Mouse (Mus musculus) right cerebral cortex, postnatal 14 days (tissue): ENCODE measurements around the gene Mucl3.

Experiments used
- DNase-seq: peaks from one replicate; pipeline ENCODE4 v3.0.0; 2022

Gene Mucl3

DNA sequence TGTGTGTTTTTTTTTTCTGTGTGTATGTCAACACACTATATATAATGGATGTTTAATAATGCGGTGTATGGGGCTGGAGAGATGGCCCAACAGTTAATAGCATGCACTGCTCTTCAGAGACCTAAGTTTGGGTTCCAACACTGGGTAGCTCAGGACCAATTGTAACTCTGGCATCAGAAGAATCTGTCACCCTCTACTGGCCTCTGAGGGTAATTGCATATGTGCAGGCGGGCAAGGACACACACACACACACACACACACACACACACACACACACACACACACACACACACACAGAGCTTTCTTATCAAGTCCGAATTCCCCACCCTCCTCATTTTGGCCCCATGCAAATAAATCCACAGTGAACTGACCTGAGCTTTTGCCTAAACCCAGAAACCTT, 8.3 kb downstream of the Mucl3 start:
- DNase-seq, result no peak

DNA sequence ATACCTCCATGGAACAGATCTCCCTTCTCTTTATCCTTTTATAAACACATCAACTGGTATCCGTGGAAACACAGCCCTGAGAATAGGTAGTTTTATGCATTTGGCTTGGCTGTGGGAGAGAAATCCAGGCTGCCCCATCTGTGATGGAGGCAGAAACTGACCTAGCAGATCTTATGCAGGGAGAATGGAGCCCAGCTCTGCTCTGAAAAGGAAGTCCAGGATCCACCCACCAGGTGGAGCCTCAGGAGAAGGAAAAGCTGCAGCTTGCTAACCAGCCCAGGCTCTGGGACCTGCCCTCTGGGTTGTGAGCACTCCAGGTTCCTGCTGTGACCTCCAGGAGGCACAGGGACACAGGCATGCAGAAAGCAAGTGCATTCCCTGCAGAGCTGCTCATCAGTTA, 9.5 kb downstream of the Mucl3 start:
- DNase-seq, result peak; percentile 59

DNA sequence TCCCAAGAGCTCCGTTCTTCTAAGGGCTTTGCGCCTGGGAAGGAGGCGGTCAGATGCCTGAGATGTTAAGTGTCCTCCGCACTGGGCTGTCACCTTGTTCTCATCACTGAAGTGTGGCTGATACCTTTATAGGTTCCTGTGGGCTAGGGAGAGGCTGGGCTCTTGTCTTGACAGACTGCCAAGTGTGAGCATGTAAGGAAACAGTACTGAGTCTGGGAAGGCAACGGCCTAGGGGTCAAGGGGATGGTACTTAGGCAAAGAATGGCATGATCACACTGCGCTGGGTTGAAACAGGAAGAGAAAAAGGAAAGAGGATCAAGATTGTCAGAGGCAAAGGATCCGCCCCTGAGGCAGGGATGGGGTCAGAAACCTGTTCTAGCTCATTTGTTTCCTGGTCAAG, 17.0 kb downstream of the Mucl3 start, which contains the start of gene Gm9573:
Gene Gm9573, minus strand, starts transcription at position 101 of the 400 bp plus-strand sequence.
- no peak for DNase-seq

DNA sequence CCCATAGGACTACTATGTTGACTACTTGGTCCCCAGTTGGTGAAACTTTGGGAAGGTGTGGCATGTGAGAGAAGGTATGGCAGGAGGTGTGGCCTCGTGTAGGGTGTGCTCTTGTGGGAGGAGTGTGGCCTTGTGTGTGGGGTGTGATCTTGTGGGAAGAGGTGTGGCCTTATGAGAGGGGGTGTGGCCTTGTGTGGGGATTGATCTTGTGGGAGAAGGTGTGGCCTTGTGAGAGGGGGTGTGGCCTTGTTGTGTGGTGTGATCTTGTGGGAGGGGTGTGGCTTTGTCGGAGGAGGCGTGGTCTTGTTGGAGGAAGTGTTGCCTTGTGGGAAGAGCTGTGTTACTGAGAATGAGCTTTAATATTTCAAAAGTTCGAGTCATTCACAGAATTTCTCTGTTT, 26.4 kb downstream of the Mucl3 start:
- DNase-seq, result no peak

DNA sequence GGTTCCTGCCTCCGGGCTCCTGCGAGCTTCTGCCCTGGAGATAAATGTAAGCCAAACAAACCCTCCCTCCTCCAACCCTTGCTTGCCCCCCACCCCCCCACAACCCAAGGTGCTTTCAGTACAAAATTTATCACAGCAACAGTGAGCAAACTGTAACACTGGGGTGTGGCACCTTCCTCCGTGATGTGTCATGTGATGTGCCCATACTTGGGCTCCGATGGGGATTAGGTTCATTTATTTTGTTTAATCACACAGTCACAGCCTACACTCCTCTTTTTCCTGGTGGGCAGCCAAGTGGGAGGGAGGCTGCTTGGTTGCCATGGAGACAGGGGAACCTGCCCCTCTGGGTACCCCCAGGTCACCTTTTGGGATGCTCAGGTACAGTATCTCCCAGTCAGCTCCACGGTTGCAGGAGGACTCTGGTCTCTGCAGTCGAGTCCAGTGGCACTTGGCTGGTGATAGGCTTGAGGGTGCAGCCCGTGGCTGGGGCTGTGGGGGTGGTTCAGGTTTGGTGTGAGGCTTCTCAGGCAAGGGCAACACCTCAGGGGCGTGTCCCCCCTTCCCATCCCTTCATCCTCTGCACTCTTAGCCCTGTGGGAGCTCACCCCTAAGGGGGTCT, 41.6 kb downstream of the Mucl3 start:
- no peak for DNase-seq

DNA sequence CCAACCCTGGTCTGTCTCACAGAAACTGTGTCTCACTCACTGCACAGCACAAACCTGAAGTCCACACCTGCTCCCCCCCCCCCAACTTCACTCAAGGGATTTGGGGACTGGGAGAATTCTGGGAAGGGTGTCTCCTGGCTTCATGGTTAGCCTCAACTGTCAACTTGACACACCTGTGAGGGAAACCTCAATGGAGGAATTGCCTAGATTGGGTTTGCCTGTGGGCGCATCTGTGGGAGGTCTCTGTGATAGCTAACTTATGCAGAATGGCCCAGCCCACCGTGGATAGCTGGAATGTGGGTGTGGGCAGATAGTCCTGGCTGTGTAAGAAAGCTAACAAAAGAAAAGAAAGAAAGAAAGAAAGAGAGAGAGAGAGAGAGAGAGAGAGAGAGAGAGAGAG, 42.2 kb downstream of the Mucl3 start, which contains the start of gene Sfta2:
Gene Sfta2, plus strand, starts transcription at position 301 of the 400 bp plus-strand sequence.
- DNase-seq, result no peak

DNA sequence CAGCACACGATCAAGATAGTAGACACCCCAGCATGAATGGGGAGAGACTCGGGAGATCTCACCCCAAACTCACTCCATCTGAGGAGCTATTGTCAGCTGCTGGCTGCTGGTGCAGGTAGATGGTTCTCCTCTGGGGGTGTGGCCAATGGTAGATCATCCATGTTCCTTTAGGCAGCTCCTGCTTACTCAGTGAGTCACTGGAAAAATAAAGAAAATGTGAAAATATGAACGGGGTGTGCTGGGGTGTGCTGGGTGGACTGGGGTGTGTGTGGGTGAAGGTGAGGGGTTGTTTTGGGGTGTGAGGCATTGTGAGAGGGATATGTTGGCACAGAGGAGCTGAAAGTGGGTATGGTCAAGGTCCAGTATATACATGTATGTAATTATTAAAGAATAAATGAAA, 46.1 kb downstream of the Mucl3 start:
- no peak for DNase-seq

DNA sequence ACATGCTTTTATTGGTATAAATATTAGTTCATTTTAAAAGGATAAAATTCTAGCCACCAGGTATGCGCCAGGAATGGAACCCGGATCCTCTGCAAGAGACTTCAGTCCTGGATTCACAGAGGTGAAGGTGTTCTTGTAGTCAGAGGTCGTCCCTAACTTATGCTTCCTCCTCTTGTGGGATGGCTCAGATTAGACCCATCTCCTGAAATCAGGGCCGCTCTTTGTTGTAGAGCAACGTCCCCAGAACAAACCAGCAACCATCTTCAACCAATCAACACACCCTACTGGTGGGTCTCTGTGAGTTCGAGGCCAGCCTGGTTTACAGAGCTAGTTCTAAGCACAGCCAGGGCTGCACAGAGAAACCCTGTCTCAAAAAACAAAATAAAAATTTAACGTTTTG, 49.0 kb downstream of the Mucl3 start:
- no peak for DNase-seq

DNA sequence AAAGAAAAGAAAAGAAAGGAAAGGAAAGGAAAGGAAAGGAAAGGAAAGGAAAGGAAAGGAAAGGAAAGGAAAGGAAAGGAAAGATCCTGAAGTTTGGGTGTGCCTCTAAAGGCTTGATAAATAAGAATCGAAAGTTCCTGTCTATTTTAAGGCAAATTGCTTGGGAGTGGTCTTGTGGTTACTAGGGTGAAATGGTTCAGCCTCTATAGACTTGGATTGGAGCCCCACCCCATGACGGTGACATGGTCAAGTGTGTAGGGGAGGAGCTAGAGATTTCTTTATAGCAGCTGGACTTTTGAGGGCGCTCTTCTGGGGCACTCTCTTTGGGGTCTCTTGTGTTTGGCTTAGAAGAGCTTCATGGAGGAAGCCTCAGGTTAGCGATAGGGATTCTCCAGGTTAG, 49.7 kb downstream of the Mucl3 start:
- no peak for DNase-seq

DNA sequence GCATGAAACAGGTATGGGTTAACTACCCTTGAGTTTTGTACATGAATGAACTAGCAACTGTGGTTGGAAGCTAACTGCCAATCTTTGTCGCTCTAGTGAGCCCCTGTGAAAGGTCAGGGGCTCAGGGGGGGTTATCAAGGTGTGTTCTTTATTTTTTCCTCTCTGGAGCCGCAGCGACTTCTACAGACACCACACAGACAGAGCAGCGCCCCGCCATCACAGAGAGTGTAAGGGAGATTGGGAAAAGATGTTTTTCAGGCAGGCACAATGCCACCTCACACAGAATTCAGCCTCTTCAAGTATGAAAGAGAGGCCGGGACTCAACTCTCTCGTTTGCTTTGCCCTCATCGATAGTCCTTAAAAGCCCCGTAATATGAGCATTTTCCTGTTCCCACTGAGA, 51.4 kb downstream of the Mucl3 start:
- no peak for DNase-seq

DNA sequence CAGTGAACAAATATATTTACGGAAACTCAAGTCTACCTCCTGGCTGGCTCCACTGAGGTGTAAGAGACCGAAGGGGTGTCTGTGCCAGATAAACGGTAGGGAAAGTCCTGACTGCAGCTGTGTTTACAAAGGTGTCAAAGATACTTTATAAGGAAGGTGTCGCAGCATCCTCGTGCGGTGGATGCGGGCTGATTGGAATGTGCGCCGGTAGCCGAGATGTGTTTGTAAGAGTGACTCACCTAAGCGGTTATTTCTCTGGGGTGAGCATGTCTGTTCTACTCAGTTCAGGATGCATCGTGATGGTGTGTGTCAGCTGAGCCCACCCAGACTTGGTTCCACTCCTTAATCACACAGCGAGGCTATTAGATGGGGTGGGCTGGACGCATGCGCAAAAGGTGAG, 51.8 kb downstream of the Mucl3 start:
- no peak for DNase-seq

DNA sequence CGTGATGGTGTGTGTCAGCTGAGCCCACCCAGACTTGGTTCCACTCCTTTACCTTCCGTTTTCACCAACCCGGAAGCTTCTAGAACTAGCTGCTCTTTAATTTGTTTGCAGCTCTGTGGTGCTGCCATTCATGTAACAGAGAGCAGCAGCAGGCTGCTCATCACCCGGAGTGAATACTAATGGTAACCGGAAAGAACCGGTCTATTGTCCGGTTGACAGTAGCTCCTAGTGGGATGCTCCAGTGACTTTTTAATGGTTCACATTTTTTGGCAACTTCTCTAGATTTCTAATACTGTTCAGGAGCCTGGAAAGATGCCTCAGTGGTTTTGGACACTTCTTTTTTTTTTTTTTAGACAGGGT, 52.3 kb downstream of the Mucl3 start:
- DNase-seq, result no peak

DNA sequence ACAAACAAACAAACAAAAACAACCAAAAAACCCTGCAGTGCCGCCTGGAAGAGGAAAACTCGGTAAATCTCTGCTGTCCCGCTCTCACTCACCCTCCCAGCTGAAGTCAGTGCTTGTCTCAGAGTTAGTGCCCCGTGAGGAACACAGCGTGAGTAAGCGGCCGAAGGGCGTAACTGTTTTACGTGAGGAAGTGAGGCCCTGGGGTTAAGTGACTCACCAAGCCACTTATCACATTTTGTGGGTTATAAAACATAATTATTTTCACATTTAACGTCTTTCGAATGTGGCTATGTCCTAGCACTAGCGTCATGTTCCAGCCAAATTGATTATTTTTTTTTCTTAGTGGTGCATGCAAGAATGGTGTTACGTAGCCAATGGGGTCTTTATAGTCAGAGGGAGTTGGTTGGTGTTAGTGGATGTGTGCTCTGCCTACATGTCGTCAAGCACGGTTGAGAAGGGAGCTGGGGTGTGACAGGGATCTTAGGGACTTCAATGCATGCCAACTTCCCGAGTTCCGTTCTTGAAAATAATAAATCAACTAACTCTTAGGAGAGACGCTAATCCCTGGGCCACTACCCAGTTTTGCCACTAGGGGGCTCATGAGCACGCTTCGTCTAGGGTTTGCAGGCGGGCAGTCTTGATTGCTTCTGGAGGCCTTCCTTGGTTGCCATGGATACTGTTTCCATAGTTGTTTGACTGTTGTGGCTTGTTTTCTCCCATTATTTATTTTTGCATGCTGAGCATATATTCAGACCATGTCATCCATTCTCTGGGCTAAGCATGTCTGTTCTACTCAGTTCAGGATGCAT, 52.9 kb downstream of the Mucl3 start:
- peak; percentile 86 for DNase-seq

DNA sequence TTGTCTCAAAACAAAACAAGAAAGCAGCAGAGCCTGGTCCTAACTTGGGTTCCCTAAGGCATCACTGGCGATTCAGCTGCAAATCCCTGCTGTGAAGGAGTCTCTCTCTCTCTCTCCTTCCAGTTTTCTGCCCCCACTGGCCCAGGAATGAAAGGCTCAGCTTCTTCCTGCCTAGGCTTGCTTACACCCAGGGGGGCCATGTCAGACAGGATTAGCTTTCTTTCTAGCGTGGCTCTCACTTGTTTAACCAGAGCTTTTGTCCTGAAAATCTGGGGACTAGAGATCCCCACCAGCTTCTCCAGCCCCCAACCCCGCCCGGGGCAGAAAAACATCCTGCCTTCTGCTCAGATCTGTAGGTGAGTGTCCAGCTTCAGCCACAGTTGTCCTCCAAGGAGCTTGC, 55.1 kb downstream of the Mucl3 start:
- DNase-seq, result no peak

DNA sequence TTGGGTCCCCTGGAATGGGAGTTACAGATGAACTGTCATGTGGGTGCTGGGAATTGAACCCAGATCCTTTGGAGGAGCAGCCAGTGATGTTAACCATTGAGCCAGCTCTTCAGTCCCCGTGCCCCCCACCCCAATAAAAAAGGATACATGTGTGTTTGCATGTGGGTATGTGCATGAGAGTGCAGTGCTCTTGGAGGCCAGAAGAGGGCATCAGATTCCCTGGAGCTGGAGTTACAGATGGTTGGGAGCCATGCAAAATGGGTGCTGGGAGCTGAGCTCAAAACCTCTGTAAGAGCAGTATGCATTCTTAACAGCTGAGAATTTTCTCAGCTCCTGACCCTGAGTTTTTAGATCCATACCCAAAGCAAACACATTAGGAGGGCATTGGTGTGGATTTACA, 56.2 kb downstream of the Mucl3 start:
- DNase-seq, result no peak
